Mouse (Mus musculus): ENCODE results near the gene Gm5767.

Gm5767 gene

DNA sequence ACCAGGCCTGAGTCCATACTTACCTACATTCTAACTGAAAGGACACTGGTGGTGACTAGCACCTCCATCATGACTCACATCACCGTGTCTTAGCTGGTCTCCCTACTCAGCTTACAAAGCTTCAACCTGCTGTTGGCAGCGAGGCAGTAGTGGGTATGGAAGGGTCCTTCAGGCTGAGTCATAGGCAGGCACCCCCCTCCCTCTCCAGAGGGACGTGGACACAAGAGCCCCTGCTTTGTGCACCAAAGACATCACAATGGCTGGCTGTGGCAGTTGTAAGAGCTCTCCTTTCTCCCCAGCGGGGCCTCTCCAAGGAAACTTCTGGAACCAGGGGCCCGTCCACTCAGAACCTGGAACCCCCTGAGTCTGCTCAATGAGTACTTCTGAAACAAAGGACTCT lies at the start of gene Gm5767:
TSS of gene Gm5767 (plus strand) at position 301 of the 400 bp plus-strand sequence.
- no peak for DNase-seq (ENCODE audit: low spot score in 2 of 2)

DNA sequence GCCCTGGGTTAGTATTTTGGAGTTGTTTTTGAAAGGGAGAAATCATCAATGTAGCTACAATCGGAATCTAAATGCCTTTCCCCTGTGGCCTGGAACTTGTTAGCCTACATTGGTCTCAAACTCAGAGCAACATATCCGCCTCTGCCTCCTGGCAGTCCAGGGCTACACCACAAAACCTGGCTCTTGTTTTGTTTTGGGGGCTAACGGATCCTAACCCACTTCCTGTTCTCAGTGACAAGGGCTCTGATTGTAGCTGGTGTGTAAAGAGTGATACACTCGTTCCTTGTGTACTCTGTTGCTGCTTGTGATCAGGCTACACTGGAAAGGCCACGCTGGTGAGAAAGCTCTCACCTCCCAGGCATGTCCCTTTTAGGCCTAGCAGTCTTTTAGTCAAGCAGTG lies 49.1 kb upstream of the Gm5767 start:
- no peak for DNase-seq (ENCODE audit: low spot score in 2 of 2)

DNA sequence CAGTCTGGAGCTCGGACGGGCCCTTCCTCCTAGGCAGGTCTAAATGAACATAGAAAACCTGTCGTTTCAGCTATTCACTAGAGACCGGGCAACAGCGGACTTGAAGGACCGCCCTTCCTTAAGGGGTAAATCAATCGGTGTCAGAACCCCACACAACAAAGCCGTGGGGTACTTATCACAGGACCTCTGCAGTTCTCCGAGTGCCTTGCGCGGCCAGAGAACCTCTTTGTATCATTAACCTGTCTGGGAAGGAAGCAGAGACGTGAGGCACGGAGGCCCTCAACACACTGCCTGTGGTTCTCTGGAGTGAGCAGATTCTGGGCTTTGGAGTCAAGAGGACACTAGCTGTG lies 43.7 kb upstream of the Gm5767 start:
- no peak for DNase-seq (ENCODE audit: low spot score in 2 of 2)

DNA sequence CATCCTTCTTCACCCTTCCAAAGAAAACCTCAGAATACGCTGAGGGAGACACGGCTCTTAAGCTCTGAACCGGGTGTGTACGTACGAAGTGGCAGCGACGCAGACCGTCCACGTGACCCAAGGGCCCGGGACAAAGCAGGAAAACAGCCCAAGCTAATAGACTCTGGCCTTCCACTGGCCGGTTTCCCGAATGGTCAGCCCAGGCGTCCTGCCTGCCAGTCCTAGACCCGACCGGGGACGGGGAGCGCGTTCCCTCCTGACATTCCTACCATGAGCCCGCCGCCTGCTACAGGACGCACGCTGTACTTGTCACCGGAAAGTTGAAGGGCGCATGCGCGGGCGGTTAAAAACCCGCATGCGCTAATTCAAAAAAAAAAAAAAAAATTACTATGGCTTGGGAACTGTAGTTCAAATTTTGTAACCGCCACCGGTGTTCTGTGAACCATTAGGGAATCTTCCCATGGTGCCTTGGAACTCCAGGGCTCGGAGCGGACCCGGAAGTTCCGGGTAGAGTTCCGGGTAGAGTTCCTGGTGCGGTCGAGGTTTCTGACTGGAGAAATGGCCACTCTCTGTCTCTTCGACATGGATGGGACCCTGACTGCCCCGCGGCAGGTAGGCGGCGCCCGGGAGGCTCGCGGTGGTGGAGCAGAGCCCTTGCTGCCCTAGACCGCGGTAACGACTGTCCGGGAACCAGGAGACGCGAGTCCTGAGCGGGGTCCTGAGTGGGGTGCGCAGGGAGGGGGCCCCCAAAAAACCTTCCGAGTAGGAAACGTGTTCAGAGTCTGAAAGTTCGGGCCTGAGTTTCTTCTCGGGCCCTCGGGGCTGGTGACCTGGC lies 43.1 kb upstream of the Gm5767 start, which contains the start of the genes Pmm2 and Tmem186:
TSS of gene Pmm2 (plus strand) at position 458 of the 835 bp plus-strand sequence.
TSS of gene Tmem186 (minus strand) at position 496 of the 835 bp plus-strand sequence.
- DNase-seq (ENCODE audit: low spot score in 2 of 2), result peak; percentile 72 to 75

DNA sequence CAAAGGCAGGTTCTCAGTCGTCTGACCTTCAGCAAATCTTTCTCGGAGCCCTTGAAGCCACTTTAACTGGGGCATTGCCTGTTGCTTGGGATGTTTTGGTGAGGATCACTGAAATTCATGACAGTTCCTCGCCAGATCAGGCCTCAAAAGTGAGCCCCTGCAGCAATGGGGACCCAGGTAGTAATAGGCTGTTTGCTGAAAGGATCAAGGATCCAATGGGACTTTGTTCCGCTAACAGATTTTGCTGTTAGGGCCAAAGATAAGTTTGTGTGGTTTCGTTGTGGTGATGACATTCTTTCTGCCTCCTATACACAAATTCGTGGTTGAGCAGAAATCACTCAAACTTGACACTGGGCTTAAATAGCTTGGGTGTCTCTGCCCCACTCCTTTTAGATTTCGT lies 42.4 kb upstream of the Gm5767 start:
- DNase-seq (ENCODE audit: low spot score in 2 of 2), result no peak

DNA sequence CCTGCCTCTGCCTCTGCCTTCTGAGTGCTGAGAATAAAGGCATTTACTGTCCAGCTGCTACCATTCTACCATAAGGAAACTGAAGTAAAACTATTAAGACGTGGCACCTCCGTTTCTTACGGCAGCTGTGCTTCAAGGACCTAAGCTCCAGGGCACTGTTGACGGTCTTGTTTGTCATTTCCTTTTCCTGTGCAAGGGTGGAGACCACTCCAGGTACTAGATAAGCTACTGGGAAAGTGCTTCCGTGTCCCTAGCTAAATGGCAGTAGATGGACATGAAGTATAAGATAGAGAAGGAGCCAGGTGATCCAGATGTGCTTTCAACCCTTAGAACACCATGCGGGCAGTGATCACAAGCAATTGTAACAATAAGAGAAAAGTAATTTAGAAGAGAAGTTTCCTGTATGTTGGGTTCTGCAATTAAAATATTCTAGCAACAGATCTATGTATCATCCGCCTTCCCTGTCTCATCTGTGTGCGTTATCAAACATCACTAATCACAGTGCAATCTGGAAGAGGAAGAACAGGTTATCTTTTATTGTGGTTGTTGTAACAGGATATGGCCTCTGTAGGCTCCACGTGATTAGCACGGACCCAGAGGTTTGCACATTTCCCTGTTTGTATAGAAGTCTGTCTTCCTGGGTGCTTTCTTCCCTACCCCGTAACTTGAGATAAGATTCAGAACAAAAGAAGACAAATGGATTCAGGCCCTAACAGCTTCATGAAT lies 40.9 kb upstream of the Gm5767 start:
- DNase-seq (ENCODE audit: low spot score in 2 of 2), result no peak

DNA sequence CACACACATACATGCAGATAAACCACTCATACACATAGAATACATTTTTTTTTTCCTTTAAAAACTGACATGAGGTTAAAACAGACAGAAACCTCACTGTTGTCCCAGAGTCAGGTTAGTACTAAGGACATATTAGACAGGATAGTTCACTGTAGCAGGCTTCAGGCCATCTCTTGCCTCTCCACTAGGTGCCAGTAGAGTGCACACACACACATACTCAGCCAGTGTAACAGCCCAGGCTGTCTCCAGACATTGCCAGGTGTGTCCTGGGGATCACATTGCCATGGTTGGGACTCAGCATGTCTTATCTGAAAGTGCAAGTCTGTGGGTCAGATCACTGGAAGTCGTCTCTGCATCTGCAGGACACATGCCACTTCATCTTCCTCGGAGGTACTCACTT lies 36.7 kb upstream of the Gm5767 start:
- DNase-seq (ENCODE audit: low spot score in 2 of 2), result peak; percentile 35 to 52

DNA sequence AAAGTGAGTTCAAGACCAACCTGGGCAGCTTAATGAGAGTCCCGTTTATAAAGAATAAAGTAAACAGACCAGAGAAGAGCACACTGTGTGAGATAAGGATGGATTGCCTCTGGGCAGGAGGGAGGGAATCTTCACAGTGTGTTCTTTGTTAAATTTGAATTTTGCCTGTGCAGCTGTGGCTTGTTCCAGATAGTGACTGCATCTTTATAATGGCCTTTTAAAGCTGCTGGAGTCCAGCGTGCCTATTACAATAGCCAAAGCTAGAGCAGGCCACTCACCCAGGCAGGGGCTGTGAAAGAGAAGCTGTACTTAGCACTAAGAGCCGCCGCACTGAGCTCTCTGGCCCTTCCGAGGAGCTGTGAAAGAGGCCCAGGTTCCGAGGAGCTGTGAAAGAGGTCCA lies 35.0 kb upstream of the Gm5767 start:
- DNase-seq (ENCODE audit: low spot score in 2 of 2), result no peak

DNA sequence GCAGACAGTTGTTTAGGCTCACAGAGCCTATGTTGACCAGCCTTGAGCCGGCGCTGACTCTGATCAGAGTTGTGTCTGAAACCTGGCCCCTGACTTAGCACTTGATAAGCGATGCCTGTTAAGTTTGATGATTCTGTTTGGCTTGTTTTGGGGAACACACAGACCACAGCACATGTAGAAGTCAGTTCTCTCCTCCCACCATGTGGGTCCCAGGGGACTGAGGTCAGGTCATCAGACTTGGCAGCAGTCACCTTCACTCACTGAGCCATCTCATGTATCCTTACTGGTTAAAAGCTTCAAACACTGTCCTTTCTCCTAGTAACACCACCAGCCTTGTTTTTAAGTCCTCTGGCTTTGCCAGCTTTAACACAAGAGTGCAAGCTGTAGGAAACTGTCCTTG lies 30.6 kb upstream of the Gm5767 start:
- no peak for DNase-seq (ENCODE audit: low spot score in 2 of 2)

DNA sequence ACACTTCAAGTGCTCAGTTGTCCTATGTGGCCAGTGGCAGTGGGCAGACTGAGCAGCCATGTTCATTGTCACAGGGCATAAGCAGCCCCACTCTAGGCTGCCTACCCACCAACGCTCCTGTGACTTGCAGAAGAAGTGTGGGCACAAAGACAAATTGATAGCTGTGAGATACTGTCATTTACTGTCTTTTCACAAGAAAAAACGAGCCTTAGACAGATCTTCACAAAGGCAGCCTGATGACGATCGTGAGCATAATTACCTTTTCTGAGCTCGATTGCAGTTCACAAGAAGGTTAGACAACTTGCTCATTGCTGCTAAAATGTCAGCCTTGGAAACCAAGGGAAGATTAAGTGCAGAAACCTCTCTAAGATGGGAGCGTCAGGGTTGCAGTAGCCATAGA lies 25.5 kb upstream of the Gm5767 start:
- DNase-seq (ENCODE audit: low spot score in 2 of 2), result no peak

DNA sequence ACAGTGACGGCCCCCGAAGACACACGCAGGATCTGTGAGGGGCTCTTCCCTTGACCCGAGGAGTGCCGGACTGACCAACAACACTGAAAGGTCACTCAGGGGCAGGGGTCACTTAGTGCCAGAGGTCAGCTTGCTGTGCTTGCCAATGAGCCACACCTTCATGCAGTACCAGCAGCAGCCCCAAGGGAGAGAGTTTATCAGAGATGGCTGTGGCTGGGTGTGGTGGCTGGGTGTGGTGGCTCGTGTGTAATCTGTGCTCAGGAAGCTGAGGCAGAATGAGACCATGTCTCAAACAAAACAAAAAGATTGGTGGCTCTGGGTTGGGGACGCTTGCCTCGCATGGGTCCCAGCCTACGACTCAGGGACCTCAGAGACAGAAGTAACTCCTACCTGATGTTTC lies 25.0 kb upstream of the Gm5767 start:
- DNase-seq (ENCODE audit: low spot score in 2 of 2), result no peak

DNA sequence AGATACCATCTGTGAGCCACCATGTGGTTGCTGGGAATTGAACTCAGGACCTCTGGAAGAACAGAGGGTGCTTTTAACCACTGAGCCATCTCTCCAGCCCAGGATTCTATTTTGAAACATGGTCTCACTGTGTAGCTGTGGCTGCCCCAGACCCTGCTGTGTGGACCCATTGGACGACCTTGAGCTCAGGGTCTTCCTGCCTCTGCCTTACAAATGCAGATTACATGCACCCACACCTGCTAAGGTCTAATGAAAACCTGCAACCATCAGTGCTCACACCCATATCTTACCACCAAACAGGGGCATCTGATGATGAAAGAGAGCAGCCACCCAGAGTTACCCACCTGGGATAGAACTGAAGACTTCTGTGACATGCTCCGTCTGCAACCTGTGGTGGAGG lies 24.3 kb upstream of the Gm5767 start:
- no peak for DNase-seq (ENCODE audit: low spot score in 2 of 2)

DNA sequence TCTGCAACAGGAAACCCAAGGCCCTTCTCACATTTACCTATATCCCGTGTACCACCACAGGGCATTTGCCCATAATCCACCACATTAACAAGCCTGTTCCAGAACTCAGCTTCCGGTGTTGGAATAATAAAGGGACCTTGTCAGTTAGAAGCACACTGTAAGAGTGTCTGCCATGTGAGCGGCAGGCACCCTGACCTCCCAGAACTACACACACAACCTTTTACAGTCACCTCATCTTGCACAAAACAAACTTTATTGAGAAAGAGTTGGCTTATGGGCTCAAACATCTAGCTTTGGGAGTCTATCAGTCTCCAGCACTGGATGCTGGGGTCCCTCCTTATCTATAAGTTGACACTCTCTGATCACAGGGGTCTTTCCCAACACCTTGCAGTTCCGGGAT lies 22.2 kb upstream of the Gm5767 start:
- DNase-seq (ENCODE audit: low spot score in 2 of 2), result no peak

DNA sequence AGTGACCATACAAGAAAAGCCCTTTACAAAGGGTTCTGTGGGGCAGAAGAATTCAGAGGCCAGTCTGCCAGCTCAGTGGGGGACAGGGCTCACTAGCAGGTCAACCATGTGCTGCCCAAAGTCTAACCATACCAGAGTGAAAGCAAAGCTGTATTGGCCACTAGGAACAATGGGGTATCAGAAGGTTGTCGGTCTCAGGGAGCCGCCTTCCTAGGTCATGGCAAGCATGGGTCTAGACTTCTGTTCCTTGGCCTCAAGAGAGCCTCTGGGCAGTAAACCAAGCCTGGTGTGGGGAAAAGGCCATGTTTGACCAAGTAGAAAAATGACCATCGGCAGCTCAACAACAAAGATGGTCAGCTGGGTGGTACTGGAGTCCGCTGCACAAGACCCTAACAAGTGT lies 21.8 kb upstream of the Gm5767 start:
- no peak for DNase-seq (ENCODE audit: low spot score in 2 of 2)

DNA sequence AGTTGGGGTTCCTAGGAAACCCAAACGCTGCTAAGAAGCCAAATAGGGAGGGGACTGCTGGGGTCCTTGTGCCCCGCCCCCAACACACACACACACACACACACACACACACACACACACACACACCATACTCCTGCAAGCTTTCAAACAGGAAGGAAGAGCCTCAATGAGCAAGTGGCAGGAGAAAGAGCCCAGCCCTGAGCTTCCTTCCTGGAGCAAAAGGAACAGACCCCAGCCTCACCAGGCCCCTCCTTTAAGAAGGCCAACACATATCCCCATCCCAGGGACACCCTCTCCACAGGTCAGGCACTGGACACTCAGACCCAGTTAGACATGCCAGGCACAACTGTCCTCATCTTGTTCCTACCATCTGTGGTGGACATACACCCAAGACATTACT lies 17.5 kb upstream of the Gm5767 start:
- no peak for DNase-seq (ENCODE audit: low spot score in 2 of 2)

DNA sequence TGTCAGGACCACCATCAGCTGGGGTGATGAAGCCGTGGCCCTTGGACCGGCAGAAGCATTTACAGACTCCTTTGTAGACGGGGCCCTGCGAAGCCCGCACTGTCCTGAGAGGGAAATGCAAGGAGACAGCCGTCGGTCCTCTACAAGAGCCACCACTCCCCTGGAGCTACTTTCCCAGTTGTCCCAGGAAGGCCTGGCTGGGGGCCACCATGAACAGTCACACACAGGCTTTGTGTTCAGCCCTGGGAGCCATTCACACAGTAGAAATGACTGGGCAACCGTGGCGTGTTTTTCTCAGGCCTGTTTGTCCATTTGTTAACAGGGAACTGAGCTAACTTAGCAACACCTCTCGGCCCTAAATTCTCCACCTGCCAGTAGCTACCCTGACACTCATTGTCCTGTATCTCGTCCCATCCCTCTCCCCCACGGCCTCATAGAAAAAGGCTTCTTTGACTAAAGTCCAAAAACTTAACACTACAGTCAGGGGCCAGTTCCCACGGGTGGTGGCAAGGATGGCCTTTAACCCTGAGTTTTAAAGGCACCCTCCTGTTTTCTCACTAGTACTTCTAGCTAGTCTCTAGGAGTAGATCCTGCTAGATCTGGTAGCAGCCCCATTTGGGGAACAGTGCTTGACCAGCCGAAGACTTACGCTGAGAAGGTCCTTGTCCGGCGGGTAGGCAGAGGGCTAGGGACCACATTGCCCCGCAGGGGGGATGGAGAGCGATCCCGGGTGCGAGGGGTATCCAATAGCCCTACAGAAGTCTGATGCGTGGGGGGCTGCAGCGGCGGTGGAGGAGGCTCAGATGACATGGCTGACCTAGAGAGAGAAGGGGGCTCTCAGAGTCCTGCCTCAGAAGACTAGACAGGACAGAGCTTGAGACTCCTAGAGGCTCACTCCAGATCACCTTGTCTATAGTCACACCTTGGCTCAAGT lies 16.7 kb upstream of the Gm5767 start:
- DNase-seq (ENCODE audit: low spot score in 2 of 2), result no peak

DNA sequence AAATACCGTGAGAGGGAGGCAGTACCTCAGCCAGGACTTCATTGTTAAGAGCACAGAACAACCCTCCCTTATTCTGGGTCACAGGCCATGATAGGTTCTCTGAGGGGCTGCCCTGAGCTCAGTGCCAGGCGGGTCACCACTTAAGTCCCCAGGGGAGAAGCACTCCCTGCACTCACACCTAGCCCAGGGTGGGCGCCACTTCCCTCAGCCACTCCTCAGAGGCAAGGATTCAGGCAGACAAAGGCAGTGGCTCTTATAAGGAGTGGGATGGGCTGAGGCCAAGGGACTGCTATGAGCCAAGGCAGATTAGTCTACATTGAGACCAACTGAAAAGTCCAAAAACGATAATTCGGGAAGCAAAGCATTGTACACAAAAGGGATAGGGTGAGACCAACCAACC lies 15.2 kb upstream of the Gm5767 start:
- DNase-seq (ENCODE audit: low spot score in 2 of 2), result no peak

DNA sequence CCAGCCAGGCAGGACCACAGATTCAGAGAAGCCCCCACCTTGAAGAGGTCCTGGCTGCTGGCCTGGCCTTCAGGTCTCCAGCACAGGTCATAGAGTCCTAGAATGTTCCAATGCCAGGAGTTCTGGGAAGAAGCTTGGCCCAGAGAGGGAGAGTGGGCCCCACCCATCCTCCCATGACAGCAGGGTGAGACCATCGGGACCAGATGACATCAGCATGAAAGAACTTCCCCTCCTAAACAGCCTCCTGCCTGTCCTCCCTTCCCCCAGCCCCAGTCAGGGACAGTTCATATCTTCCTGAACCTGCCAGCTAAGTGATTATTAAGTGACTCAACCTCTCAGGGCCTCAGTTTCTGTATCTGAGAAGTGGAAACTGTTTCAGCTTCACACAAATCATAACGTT lies 14.1 kb upstream of the Gm5767 start:
- peak in 1 of 2 experiments; percentile 15 for DNase-seq (ENCODE audit: low spot score in 2 of 2)

DNA sequence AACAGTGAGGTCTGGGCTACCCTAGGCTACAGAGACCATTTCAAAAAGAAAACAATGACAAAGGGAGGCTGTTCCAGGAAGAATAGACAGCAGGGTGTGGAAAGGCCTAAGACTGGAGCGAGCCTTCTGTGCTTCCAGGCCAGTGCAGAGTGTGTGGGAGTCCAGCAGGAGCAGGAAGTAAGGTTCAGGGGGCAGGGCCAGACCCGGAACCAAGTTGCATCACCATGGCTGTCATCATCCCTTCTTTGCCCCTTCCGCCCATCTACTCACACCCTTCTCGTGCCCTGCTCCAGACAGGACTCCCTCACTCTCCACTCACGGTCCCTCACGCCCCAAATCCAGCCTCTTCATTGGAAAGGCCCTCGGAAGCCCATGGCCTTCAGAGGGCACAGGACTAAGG lies 13.3 kb upstream of the Gm5767 start:
- no peak for DNase-seq (ENCODE audit: low spot score in 2 of 2)

DNA sequence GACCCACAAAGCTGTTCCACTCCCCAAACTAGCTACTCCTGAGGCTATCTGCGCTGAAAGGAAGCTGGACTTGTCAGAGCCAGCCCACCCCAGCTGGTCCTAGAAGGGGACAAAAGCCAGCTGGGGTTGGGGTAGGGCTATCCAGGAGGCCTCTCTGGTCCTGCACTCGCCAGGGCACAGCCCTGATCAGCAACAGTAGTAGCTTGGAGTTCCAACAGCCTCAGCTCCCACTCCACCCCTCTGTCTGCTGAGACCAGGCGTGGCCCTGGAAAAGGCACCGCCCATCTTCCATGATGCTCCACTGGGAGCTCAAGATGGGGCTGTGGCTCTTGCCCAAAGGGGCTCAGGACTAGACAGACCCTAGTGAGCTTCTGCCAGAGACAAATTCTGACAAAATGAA lies 12.8 kb upstream of the Gm5767 start:
- DNase-seq (ENCODE audit: low spot score in 2 of 2), result no peak

DNA sequence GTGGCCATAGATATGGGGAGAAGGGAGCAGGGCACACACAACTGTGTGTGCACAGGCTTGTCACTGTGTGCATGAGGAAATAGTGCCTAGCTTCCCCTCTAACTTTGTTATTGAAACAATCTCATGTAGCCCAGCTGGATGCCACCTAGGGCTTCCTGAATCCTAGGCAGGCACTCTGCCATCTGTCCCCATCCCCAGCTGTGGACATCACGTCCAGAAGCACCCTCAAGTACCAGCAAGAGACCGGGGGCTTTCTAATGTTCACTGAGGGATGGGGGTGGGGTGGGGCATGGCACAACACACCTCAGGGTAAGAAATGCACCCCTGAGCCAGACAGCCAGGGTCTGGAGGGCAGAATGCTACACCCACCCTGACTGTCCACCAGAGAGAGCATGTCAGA lies 12.2 kb upstream of the Gm5767 start:
- DNase-seq (ENCODE audit: low spot score in 2 of 2), result no peak

DNA sequence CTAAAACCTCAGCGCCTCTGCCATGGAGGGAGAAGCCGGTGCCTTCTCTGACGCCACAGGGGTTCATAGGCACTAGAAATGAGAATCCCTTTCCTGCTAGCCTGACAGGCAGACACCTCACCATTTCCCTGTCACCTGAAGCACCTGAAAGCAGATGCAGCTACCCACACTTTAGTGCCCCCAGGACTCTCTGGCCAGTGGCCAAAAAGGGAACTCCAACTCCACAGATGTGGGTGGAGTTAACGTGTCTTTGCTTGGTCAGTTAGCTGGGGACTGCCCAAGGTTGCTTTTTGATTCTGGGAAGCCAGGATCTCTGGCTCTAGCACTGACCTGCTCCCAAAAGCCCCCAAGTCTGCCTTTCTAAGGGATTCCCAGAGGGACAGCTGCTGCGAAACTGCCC lies 11.1 kb upstream of the Gm5767 start:
- DNase-seq (ENCODE audit: low spot score in 2 of 2), result no peak

Data from spleen, postnatal 36 days (tissue).